Mouse (Mus musculus) right cerebral cortex, postnatal 36 days (tissue): ENCODE data around the gene Evx2.

Experiments
- DNase-seq, 2 experiments: peaks; one replicate each; pipeline ENCODE4 v3.0.0; 2022; ENCODE audit warnings: low spot score in 2 of 2, mixed read lengths in 1 of 2

The Evx2 gene

DNA sequence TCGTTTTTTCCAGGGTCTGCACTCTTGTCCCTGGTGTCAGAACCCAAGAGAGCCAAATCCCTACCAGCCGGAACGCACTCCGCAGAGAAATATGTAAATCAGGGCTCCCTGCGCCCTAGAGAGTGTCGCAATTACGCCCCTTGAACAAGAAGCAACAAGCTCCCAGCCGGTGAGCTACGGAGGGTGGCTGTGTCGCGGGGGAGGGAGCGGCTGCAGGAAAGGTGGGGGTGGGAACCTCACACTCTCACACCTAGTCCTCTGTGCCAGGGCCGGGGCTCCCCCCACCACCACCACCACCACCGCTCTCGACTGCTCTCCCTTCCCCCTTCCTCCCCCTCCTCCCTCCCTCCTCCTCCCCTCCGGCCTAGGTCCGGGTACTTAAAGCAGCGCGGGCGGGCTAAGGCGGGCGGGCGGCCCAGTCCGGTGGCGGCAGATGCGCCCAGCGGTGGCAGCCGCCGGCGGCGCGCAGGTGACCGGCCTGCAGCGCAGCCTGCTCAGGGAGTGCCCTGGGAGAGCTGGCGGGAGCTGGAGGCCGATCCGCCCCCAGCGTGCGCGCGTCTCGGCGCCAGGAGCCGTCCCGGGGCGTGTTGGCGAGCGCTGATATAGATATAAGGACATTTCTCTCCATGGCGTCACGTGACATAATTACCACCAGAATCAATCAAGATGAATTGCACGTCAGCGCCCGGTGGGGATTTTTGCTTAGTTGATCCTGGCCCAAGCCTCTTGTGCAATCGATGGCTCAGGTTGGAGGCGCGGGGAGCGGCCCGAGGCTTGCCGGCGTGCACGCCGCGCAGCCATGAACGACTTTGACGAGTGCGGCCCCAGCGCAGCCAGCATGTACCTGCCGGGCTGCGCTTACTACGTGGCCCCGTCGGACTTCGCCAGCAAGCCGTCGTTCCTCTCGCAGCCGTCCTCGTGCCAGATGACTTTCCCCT, 22.5 kb upstream of the Evx2 start:
- no peak for DNase-seq

DNA sequence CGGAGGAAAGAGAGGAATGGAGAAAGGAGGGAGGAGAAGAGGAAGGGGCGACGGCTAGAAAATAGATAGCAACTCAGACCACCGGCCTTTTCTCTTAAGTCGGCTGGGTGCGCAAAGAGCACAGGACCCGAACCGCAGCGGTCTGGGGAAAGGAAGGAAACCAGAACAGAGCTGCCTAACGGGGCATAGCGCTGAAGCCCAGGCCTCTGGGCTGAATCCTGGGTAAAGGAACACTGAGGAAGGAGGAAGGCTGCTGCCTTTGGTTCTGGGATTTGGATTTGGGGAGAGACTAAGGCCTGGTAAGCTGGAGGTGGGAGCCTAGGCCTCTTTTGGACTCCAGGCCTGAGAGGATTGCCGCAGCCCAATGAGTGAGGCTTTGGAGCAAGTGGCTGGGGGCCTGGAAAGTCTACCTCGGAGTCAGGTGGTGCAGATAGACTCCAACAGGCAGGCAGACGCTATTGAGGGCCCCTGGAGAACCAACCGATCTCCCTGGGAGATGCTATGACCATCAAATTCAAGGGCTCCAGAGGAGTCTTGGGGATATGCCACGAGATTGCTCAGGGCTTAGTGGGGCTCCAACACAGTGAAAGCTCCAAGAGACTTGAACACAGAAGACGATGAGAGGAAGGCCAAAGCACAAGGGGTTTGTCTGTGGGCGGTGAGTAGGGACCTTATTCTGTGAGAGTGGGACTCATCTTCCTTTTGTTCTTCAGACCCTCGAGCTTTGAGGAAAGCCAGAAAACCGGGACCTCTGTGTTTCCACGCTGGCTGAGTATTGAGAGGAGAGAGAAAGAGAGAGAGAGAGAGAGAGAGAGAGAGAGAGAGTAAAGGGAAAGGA, 21.4 kb upstream of the Evx2 start:
- DNase-seq = no peak

DNA sequence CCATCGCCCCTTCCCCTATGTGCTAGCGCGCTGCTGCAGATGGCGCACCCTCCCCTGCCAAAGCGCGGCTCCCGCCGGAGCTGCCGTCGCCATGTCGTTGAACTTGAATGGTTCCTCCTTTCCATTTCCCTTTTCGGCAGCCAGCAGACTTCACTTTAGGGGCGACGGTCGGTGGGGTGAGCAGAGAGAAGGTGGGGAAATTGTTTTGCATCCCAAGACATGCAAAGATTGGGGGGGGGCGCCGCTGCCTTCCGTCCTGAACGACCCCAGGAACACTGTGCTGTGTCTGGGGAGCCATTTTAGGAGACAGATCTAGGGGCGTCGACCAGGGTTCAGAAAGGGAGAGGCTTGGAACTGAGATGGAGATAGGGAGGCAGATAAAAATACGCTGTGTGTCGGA, 20.6 kb upstream of the Evx2 start:
- DNase-seq = no peak

DNA sequence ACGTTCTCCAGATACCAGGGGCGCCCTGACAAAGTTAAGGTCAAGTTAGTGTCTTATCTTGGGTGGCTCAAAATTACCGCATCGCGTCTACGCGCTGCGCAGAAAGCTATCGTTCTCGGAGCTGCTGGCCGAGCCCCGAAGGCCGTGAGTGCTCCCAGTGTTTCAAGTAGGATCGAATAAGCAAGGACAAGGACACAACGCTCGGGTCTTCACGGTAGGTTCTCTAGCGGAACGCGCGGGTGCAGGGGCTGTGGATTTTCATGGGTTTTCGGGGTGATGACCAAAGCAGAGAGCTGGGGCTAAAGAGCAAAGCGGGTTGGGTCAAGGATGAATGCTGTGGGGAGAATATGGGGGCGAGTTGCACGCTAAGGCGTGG, 20.2 kb upstream of the Evx2 start:
- no peak for DNase-seq

DNA sequence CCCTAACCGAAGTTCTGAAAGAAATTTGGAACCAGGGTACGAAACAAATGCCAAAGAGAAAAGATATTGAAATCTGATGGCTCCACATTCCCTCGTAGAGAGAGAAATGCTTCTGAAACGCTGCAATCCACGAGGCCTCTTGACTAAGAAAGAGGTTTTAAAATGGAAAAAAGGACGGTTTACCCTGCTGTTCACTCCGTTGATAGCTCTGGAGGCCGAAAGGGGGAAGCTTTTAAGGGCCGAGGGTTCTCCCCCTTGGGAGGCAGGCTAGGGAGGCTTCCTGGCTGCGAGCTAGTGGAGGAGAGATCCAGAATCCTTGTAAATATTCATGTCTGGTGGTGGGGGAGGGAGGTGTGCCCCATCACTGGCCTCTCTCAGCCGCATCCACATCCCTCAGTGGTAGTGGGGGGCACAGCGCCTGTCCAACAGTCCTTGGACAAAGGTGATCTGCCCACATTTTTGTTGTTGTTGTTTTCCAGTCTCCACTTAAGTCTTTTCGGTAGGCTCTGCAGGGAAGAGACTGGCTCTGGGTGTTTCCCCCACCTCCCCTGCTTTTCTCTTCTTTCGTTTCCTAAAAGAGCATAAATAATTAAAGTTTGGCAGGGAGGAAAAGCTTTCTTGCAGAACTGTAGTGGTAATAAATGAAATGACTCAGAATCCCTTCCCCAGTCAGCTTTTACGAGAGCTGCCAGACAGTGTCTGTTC, 19.7 kb upstream of the Evx2 start, which contains the start of gene Hoxd11:
TSS of gene Hoxd11 (plus strand) at position 667 of the 705 bp plus-strand sequence.
- no peak for DNase-seq

DNA sequence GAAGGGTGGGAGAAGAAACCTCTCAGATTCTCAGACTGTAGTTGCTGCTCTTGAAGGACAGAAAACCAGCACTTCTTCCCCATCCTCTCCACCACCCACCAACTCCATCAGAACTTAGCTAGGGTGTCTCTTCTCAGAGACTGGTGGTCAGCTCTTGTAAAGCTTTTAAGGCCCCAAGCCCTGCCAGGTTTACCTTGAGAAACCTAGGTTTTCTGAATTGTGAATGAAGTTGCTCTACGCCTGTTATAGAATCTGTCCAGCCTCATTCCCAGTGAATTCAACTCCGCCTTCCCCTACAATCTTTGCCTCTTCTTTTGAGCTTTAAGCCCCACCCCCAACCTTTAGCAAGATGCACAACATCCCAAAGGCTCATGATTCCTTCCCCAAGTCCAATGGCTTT, 17.7 kb upstream of the Evx2 start:
- no peak for DNase-seq

DNA sequence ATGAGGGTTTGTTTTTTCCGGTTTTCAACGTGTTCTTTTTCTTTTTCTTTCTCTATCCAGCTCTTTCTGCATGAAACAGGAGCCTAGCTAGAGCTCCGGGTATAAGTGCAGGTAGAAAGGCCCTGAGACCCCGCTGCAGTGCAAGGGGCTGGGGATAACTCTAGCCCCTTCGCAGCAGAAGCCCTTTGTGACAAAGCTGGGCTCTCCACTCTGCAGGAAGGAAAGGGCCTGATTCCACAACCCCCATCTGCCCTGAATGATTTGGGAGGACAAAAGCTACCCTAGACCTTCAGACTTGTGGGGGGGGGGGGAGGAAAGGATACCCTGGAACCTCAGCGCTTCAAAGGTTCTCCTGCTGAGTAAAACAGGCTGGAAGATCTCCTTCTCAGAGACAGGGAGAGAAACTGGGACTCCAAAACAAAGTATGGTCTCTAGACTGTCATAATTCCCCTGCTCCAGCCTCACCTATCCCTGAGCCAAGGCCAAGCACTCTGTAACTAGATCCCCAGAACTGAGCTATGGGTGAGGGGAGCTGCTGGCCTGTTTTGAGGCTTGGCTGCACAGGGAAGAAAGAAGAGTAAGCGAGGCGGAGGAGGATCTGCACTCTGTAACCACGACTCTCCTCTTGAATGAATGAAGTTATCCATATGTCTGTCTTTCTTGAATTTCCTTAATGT, 17.2 kb upstream of the Evx2 start:
- DNase-seq = no peak

DNA sequence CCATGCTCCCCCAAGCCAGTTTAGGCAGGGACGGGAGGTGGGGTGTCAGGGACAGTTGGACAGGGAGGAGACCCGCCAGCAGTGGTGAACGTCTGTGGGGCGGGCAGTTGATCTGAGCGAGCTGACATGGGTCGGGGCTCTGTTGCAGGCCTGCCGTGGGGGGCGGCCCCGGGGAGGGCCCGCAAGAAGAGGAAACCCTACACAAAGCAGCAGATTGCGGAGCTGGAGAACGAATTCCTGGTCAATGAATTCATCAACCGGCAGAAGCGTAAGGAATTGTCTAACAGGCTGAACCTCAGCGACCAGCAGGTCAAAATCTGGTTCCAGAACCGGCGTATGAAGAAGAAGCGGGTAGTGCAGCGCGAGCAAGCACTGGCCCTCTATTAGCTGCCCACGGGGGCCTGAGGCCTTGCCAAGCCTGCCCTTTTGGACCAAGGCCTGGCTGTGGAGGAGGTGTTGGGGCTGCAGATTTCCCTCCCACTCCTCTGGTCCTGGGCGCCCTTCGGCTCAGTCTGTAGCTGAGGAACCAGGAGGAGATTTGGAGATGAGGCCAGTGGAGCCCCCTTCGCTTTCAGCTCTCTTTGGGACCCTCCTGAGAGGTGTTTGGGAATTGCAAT, 16.4 kb upstream of the Evx2 start:
- no peak for DNase-seq

DNA sequence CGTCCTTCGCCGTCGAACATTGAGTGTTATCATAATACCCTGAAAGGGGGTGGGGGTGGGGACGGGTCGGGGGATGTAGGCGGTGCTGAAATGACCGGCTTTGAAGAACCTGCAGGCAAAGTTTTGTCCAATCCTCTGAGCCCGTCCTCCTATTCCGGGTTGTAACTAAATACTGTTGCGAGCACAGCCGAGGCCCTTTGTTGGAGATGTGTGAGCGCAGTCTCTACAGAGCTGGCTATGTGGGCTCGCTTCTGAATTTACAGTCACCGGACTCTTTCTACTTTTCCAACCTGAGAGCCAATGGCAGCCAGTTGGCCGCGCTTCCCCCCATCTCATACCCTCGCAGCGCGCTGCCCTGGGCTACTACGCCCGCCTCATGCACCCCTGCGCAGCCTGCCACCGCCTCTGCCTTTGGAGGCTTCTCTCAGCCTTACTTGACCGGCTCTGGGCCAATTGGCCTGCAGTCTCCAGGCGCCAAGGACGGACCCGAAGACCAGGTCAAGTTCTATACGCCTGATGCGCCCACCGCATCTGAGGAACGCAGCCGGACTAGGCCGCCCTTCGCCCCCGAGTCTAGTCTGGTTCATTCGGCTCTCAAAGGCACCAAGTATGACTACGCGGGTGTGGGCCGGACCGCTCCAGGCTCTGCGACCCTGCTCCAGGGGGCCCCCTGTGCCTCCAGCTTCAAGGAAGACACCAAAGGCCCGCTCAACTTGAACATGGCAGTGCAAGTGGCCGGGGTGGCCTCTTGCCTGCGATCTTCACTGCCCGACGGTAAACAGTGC, 15.7 kb upstream of the Evx2 start, which contains the start of gene Hoxd12:
TSS of gene Hoxd12 (plus strand) at position 133 of the 785 bp plus-strand sequence.
- no peak for DNase-seq

DNA sequence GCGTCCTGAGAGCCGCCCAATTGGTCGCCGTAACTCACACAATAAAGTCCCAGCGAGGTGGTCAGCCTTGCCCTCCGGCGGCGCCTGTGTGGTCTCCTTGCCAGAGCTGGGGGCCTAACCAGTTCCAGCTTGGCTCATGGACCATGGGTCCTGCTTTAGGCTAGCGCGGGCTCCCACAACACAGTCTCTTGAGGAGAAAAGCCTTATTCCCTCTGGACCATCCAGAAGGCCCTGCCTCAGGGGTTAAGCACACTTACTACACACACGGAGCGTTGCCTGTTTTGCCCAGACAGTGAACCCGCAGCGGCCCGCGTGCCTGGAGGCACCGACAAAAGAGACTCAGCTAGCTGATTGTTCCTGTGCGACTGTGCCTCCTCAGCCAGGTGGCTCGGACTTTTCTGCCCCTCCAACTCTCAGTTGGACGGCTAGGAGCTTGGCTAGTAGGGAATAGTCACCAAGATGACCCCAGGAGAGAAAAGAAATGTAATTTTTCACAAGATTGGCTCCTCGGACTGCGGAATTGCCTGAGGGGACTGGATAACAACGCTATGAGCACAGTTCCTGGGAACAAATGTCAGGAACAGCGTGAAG, 14.6 kb upstream of the Evx2 start:
- DNase-seq = no peak

DNA sequence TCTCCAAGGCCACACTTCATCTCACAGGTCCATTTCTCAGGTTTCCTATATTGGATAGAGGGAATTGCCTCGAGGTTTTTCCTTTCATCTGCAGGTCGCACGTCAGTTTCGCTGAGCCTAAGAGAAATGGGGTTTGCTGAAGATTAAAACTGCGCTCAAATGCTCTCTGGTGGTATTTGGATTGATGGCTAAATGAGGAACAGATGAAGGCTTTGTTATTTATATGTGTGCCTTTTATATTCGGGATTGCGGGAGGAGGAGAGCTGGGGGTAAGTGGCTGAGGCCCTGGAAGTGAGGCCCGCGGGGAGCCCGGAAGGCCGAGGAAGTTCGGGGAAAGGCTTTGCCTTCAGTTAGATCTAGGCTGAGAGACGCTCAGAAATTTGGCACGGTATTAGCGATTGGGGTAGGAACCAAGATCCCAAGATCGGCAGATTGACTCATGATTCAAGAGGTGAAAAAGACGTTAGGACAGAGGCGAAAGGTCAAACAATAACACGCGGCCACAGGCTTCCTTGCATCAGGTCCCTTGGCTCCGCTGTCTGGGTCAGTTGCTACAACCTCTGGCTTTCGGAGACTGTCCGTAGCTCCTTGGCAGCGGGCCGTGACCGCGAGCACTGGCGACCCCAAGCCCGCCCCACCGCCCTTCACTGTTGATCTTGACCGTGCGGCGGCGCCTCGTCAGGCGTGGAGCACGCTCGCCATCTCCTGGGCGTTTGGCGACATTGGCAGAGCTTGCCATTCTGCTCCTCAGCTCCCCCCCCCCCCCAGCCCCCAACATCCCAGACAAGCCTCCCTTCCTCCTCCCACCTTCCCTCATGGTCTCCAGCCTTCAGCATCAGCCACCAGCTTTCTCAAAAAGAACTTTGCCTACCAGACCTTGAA, 13.4 kb upstream of the Evx2 start:
- no peak for DNase-seq

DNA sequence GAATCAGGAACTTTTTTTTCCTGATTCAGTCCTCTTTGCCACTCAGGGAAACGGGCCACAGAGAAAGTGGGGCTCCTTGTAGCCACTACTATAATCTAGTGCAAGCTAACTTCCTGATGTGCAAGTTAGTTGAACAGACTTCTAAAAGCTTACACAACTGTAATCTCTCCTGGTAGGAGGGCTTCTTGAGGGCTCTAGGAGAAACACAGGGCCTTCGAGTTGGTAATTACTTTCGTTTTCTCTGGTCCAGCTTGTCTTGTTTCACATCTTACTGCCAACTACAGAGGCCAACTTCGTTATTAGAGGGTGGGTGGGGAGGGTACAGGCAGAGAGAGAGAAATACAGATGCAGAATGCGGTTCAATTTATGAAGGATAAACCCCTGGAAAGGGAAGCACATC, 12.5 kb upstream of the Evx2 start:
- DNase-seq = no peak

DNA sequence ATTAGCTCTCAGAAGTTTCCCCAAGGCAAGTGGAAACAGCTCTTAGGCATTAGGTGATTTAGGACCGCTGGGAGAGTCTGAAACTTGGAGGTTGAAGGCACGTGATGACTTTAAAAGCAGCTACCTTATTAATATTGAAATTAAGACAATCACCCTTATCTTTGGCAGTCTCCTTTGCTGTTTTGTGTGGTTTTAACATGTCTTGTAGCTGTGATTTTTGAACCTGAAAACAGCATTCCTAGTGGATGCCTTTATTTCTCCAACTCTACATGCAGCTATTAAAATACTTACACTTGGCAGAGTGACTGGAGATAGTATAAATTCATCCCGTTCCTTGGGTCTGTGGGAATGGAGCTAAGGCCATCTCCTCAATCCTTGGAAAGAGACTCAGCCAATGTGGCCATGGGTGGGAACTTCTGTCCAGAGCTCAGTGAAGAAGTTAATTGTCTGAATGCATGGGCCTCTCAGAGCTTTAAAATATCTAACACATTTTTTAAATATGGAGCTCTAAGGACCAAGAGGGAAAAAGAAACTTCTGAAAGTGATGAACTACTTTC, 11.4 kb upstream of the Evx2 start:
- no peak for DNase-seq

DNA sequence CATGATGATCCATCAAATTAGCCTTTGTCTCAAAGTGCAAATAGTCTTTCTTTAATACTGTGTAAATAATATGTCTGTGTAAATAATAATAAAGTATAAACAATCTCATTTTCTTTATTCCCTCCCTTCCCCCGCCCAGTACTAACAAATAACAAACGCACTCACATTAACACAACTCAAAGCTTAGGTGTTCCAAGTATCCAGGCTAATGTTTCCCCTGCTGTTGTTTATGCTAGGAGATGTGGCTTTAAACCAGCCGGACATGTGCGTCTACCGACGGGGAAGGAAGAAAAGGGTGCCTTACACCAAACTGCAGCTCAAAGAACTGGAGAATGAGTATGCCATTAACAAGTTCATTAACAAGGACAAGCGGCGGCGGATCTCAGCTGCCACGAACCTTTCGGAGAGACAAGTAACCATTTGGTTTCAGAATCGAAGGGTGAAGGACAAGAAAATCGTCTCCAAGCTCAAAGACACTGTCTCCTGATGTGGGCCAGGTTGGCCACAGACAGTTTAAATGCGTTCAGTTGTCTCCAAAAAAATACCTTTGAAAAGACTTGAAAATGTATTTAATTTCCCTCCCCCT, 10.4 kb upstream of the Evx2 start:
- no peak for DNase-seq

DNA sequence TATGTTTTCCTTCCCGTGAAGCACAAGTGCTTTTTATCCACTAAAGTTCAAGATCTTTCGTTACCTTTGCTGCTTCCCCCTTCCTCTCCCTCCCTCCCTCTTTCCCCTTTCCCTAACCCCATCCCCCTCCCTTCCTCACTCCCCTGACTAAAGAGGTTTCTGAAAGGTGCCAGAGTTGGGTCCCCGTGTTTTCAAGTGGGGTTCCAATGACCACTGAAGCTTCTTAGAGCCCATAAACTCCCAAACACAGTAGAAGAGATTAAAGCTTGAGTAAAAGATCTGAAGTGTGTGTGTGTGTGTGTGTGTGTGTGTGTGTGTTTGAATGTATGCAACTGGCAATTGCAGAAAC, 9.8 kb upstream of the Evx2 start:
- no peak for DNase-seq

DNA sequence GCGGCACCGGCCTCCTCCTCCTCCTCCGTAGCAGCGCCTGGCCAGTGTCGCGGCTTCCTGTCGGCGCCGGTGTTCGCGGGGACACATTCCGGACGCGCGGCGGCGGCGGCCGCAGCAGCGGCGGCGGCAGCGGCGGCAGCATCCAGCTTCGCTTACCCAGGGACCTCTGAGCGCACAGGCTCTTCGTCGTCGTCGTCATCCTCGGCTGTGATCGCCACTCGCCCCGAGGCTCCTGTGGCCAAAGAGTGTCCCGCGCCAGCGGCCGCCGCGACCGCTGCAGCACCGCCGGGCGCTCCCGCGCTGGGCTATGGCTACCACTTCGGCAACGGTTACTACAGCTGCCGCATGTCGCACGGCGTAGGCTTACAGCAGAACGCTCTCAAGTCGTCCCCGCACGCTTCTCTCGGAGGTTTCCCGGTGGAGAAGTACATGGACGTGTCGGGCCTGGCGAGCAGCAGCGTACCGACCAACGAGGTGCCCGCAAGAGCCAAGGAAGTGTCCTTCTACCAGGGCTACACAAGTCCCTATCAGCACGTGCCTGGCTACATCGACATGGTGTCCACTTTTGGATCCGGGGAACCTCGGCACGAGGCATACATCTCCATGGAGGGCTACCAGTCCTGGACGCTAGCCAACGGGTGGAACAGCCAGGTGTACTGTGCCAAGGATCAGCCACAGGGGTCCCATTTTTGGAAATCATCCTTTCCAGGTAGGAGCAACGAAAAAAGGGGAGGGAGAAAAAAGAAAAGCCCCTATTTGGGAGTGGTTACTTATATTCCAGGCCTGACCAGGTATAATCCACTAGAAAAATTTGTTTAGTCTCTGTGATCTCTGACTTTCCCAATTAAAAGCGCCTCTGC, 9.2 kb upstream of the Evx2 start:
- DNase-seq = no peak

DNA sequence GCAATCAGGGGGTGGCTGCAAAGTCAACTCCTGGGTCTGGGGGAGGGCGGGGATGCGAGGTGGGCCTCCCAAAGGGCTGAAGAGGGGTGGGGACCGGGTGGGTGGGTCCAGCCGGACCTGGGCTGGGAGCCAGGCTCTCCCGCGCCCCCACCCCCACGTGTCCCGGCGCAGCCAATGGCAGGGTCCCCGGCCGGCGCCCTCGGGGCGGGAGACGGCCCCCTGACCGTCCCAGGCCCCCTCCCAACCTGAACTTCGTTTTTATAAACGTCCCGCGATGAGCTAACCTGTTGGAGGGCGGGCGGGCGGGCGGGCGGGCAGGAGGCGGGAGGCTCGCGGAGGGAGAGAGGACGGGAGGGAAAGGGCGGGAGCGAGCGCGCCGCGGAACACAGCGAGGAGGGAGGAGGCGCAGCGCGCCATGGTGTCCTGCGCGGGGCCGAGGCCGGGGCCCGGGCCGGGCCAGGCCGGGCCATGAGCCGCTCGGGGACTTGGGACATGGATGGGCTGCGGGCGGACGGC, 8.5 kb upstream of the Evx2 start, which contains the start of gene Hoxd13:
TSS of gene Hoxd13 (plus strand) at position 469 of the 516 bp plus-strand sequence.
- DNase-seq = no peak
